Mouse (Mus musculus) mesoderm, embryonic 11.5 days (tissue): Measurements from ENCODE around the gene Wdr45.
A peak's percentile ranks its signal among the peaks of the same experiment; 100 is the strongest.

Source experiments
- DNase-seq: peaks from one replicate; pipeline ENCODE4 v3.0.0-alpha.2; 2012; ENCODE audit warnings: low read depth, low spot score

Wdr45 gene

DNA sequence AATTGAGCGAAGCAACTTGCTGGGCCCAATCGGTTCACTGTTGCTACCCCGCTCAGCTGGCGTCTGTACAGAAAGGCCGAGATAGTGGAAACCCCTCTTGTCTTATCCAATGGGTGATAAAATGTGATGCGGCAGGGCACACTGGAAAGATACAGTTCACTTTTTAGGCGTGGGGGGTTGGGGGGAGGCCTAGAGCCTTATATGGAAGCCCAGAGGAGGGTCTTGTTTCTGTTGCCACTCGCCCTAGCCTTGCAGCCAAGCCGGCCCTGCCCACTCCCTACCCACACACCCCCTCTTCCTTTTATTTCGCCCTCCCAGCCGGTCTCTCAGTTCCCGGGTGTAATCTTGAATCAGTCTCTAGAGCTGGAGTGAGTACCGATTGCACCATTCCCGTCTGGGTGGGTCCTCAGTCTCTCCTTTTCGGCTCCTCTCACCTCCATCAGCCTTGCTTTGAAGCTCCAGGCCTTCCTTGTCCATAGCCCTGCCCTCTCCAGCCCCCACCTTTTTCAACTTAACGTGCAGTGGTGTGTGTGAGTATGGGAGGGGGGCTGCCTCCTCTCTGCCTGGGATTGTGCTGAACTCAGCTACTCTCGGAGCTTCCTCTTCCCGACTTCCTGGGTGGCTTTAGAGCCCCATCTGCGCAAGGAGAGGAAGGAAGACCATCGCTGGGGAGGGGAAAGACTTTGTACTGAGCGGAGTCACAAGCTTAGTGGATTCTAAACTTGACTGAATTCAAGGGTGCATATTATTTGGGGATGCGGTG is 49.7 kb downstream of the Wdr45 start:
- no peak for DNase-seq

DNA sequence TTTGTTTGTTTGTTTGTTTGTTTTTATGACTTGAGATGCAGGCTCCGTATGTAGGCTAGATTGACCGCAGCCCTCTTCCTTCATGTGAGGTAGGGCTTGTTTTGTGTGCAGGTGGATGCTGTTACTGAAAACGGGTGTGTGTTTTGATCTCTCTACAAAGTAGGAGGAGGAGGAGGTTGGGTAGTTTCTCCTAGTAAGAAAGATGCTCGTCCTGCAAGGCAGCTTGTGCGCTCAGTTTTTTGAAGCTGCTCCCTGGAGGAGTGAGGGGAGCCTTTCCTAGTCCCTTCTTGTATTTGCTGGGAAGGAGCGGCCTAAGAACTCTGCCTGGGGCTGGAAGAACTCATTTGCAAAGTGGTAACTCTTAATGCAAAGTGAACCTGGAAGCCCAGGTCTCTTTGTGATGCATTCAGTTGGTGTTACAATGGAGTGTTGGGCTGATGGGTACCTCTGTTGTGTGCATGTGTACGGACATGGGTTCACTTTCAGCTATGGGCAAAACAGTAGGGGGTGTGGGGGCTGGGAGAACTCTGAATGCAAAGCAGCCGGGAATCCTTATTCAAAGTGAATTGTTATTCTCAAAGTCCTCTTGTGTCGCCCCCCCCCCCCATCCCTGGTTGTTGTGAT is 50.6 kb downstream of the Wdr45 start:
- DNase-seq = no peak

GRCm38 (mm10) chrX:7765281-7765670 is 51.1 kb downstream of the Wdr45 start:
- no peak for DNase-seq

GRCm38 (mm10) chrX:7765764-7766163 is 51.6 kb downstream of the Wdr45 start:
- peak; percentile 28 for DNase-seq

DNA sequence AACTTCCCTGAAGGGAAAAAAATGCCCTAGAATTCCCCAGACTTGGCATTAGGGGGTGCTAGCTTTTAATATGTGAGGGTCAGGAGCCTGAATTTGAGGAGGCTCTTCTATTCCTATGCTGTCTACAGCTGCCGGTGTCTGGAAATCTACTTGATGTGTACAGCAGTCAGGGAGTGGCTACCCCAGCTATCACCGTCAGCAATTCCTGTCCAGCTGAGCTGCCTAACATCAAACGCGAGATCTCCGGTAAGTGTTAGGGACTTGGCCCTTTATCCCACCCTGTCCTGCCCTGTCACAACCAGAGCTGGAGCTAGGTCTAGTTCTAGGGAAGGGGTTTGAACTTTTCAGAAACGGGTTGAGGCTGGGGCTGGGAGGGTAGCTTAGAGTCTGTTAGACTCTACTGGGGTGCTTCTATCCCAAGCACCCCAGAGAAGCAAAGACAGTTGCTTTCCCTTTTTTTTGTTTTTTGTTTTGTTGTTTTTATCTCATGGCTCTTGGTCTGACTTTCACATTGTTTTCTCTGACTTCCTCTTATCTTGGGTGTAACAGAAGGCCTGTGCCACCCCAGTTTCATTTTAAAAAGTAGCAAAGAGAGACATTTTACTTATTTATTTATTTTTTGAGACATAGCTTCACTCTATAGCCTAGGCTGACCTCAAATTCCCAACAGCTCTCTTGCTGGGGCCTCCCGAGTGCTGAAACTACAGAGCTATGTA is 55.3 kb downstream of the Wdr45 start:
- no peak for DNase-seq

DNA sequence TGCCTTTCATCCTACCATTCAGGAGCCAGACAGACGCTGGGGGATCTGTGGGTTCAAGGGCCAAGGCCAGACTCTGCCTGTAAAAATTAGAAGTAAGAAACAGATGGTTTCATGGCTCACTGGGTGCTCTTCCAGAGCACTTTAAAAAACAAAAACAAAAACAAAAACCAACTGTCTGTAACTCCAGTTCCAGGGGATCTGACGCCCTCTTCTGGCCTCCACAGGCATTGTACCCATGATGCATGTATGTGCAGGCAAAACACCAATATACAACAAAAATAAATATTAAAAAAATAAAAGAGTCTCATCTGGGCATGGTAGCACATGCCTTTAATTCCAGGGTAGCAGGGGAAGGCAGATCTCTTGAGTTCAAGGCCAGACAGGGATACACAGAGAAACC is 58.6 kb downstream of the Wdr45 start:
- no peak for DNase-seq

- DNase-seq = no peak
Measured at GRCm38 (mm10) chrX:7775501-7776205, 61.5 kb downstream of the Wdr45 start.

DNA sequence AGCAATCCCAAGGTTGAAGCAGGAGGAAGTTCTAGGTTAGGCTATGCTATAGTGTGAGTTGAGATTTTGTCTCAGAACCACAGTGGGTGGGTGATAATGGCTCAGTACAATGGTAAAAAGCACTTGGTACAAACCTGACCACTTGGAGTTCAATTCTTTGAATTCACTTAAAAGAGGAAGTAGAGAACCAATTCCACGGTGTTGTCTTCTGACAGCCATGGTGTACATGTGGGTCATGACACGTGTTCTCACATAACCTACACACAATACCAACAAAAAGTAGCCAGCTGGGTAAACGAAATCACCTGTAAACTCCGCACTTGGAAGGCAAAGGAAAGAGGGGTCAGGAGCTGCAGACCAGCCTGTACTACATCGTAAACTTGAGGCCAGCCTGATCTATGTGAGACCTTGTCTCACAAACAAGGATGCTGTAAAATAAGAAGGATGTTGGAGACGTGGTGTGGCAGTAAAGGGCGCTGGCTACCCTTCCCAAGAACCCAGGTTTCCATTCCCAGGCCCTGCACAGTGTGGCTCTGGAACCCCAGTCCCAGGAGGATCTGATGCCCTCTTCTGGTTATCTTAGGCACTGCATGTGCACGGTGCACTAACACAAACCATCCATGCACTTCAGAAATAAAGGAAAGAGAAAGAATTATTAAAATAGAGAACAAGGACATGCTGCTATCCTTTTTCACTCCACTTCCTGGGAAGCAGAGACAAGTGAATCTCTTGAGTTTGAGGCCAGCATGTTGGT is 62.4 kb downstream of the Wdr45 start:
- DNase-seq = peak; percentile 55
